Mouse (Mus musculus) limb, embryonic 15.5 days (tissue): ENCODE measurements around the gene Tubgcp3. TPM values are rescaled to one million over a fixed set of nuclear protein-coding genes. Genes with fewer than 3 reads are reported as not detected.

ENCODE experiments used
- ATAC-seq: fragments of 200-750 bp; cut with Nextera tagmentation; 2 replicates; pipeline ENCODE4 v1.8.0; 2017; ENCODE audit warnings: low read depth, moderate TSS enrichment; ENCODE audit not compliant: insufficient number of reproducible peaks, low FRiP score, low TSS enrichment
- H3K27ac ChIP-seq: fragments of 300-500 bp; sonication (generic); 2 replicates; pipeline ENCODE4 v1.5.1; 2015; ENCODE audit warnings: moderate library complexity, mild to moderate bottlenecking, inconsistent platforms
- H3K27me3 ChIP-seq: fragments of 300-500 bp; sonication (generic); 2 replicates; pipeline ENCODE4 v1.6.1; 2015; ENCODE audit warnings: inconsistent platforms
- H3K36me3 ChIP-seq: fragments of 300-500 bp; sonication (generic); 2 replicates; pipeline ENCODE4 v1.6.1; 2015; ENCODE audit warnings: inconsistent platforms
- H3K4me1 ChIP-seq: fragments of 300-500 bp; sonication (generic); 2 replicates; pipeline ENCODE4 v1.6.1; 2015; ENCODE audit warnings: inconsistent platforms
- H3K4me2 ChIP-seq: fragments of 300-500 bp; sonication (generic); 2 replicates; pipeline ENCODE4 v1.6.1; 2015; ENCODE audit warnings: mild to moderate bottlenecking, inconsistent platforms
- H3K4me3 ChIP-seq: fragments of 300-500 bp; sonication (generic); 2 replicates; pipeline ENCODE4 v1.5.1; 2015; ENCODE audit warnings: mild to moderate bottlenecking, inconsistent platforms
- H3K9ac ChIP-seq: fragments of 300-500 bp; sonication (generic); 2 replicates; pipeline ENCODE4 v1.6.1; 2015; ENCODE audit warnings: inconsistent platforms
- H3K9me3 ChIP-seq: fragments of 300-500 bp; sonication (generic); 2 replicates; pipeline ENCODE4 v1.6.1; 2016; ENCODE audit warnings: inconsistent platforms
- WGBS: fragments of 180-500 bp; shearing (Covaris S2); methylation state at CpG from one replicate; pipeline ENCODE4 v1.1.7; 2015; 5-methylcytosine and 5-hydroxymethylcytosine counted together
- polyA plus RNA-seq: library from polyadenylated mRNA; unstranded; fragments of >200 nt; fragmentation: Nextera tagmentation; extraction: Ambion mirVana; gene quantifications from 2 replicates; pipeline ENCODE4 v1.2.1, GENCODE M21; 2015

Gene Tubgcp3
- polyA plus RNA-seq: 32.6 and 34.2 TPM in 2 replicates

DNA sequence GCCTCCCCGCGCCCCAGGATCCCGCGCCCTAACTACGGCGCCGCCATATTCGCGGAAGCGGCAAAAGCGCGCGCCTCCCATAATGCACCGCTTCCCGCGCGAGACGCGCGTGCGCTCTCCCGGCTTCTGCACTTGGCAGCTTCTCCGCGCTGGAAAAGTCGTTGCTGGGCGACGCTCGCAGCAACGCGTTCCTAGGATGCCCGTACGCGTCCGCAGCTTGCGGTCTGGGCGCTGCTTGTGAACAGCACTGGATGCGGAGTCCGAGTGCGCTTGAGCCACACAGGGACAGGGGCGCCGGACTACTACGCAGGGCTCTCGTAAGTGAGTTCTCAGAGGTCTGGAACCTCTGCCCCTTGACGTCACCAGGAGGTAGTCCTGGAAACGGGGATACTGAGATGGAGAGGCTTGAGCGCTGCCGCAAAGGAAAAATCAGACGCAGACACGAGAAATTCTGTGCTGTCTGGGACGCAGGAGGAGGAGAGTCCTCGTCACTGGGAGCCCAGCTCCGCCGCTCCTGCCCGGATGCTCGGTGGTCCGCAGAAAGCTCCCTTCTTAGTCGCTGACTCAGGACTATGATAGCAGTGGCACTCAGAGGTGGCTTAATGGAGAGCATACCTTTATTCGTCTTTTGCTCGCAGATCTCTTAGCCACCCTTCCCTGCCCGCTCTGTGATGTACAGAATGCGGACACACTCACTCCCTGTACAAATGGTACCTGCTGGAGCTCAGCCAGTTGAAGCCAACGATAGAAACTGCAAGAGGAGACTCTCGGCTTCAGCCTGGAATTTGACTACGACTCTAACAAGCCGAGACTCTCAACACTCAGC is at the start of gene Tubgcp3:
Gene Tubgcp3 (minus strand): TSS at position 193 of the 826 bp plus-strand sequence.
- WGBS: under 1% methylated on average over 65 of the region's 65 CpGs
- ATAC-seq: peak; percentile 84
- no peaks in the 10 kb centered on the region for H3K9me3 ChIP-seq
- peak within 1 kb of the TSS; percentile 86 for H3K27ac ChIP-seq
- peaks cover 7% of the 10 kb centered on the region; the same call in 1 of the 2 replicates for H3K27me3 ChIP-seq
- H3K4me2 ChIP-seq: peak within 1 kb of the TSS; percentile 86
- peaks cover 14% of the 10 kb centered on the region for H3K4me1 ChIP-seq
- peak within 1 kb of the TSS; percentile 96 for H3K4me3 ChIP-seq
- H3K36me3 ChIP-seq: 0 out of 2 replicates have a peak, but pooled peaks cover 4% of the 10 kb centered on the region
- H3K9ac ChIP-seq: peak within 1 kb of the TSS; percentile 88

DNA sequence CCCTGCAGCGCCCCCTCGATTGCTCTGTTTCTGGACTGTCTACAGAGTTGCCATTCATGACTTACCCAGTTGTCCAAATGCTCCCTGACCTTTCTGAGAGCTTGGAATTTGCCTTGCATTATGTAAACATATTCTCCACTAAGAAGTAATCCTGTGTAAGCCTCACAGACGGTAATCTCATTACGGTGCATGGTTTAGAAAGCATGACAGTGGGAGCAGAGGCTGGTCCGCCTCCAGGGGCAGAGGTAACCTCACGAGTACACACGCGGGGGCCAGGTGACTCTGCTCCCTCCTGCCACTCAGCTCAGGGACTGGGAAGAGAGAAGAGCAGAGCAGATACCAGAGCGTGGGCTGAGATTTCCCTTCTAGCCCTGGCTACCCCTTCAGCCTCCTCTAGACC is 47.0 kb upstream of the Tubgcp3 start:
- no peaks in the 10 kb centered on the region for H3K27me3 ChIP-seq
- 66% methylated on average over 9 of the region's 9 CpGs for WGBS
- H3K4me2 ChIP-seq: no peak overlapping the region
- no peak overlapping the region for H3K4me3 ChIP-seq
- H3K36me3 ChIP-seq: no peaks in the 10 kb centered on the region
- no peak for ATAC-seq
- 0 out of 2 replicates have a peak, but pooled peaks cover 3% of the 10 kb centered on the region for H3K4me1 ChIP-seq
- no peaks in the 10 kb centered on the region for H3K9me3 ChIP-seq
- no peak overlapping the region for H3K27ac ChIP-seq
- no peak overlapping the region for H3K9ac ChIP-seq

DNA sequence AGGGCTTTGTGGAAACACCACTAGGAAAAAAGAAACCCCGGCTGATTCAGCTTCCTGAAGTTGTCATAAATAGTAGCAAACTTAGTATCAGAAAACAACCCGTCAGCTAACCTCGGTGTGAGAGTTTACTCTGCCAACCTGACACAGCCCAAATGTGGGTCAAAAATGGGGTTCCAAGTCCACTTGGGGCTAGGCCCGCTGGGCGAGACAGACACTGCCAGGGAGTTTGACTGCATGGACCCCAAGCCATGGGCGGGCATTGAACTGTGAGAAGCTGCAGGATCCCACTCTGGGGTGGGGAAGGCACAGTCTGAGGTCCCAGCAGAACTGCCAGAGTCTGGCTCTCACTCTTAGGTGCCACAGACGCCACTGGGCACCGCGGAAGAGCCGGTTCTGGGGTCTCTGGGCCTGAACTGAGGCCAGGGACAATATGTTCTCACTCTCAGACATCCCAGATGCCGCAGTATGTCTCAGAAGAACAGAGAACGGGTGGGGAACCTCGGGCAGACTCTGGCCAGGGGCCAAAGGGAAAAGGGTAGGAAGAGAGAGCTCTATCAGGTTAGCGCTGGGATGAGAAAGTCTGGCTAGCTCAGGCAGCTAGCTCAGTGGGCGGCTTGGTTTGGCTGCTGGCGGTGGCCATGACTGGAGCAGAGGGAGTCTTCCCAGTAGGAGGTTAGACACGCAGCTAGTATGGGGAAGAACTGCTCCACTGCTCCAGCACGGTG is 44.0 kb upstream of the Tubgcp3 start:
- Histone ChIP-seq H3K9me3 (no peaks in the 10 kb centered on the region), H3K4me3 (no peak overlapping the region), H3K4me2 (no peak overlapping the region), H3K4me1 (0 out of 2 replicates have a peak, but pooled peaks cover under 1% of the 10 kb centered on the region), H3K36me3 (no peaks in the 10 kb centered on the region), H3K9ac (no peak overlapping the region), H3K27ac (no peak overlapping the region), H3K27me3 (no peaks in the 10 kb centered on the region)
- WGBS: 80% methylated on average over 18 of the region's 18 CpGs
- ATAC-seq: no peak

DNA sequence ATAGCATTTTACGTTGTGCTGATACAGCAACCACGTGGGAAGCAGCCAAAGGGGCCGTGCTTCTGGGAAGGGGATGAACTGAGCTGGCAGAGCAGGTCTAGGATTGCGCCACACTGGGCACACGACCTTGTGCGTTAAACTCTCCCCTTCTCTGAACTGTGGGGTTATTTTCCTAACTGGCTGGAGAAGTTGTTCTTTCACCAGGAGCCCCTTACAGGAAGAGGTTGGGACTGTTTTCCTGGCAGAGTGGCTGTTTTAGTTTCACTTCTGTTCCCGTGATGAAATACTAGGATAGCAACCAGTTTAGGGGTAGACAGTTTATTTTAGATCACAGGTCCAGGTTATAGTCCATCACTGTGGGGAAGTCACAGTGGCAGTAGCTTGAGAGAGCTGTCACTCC is 39.6 kb upstream of the Tubgcp3 start:
- Histone ChIP-seq H3K9me3 (no peaks in the 10 kb centered on the region), H3K4me3 (no peak overlapping the region), H3K36me3 (no peaks in the 10 kb centered on the region), H3K27ac (no peak overlapping the region), H3K27me3 (peaks cover 5% of the 10 kb centered on the region; the same call in 1 of the 2 replicates), H3K4me2 (no peak overlapping the region), H3K4me1 (no peaks in the 10 kb centered on the region), H3K9ac (no peak overlapping the region)
- 69% methylated on average over 7 of the region's 7 CpGs for WGBS
- no peak for ATAC-seq

DNA sequence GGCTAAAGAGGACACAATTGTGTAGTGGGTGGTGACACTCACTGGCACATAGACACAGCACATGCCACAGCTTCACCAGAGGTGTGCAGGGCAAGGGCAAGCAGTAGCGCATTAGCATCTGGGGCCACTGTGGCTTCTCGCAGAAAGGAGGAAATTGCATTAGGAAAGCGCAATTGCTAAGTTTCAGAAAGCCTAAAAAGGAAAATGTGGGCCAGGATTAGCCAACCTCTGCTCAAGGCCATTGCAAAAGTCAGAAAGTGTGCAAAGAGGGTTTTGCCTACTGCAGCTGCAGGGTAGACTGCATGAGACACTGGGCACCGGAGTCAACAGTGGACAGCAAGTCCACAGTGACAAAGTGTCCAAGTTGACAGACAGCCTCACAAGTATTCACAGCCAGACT is 31.5 kb upstream of the Tubgcp3 start:
- H3K4me1 ChIP-seq: no peaks in the 10 kb centered on the region
- H3K27me3 ChIP-seq: no peaks in the 10 kb centered on the region
- H3K36me3 ChIP-seq: no peaks in the 10 kb centered on the region
- H3K9me3 ChIP-seq: no peaks in the 10 kb centered on the region
- H3K9ac ChIP-seq: no peak overlapping the region
- no peak overlapping the region for H3K27ac ChIP-seq
- H3K4me3 ChIP-seq: no peak overlapping the region
- no peak for ATAC-seq
- no peak overlapping the region for H3K4me2 ChIP-seq
- 87% methylated on average over 4 of the region's 4 CpGs for WGBS

DNA sequence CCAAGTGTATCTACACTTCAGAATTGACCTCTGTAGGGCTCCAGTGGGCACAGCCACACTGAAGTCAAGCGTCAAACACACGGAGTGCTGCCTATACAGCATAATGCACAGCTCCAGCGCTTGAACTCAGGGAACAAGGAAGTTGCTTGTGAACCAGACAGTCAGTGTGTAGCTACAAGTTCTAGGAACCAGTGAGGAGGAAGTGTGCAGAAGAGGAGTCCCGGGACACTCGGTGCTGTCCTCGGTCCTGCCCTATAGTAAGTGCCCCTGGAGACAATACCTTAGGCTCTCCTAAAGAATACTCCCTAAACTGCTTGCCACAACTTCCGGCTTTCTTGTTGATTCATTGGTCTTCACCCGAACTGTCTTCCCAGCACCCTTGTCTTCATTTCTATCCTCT is 30.2 kb upstream of the Tubgcp3 start:
- 45% methylated on average over 8 of the region's 8 CpGs for WGBS
- H3K9ac ChIP-seq: no peak overlapping the region
- no peak overlapping the region for H3K4me2 ChIP-seq
- no peaks in the 10 kb centered on the region for H3K9me3 ChIP-seq
- H3K27me3 ChIP-seq: no peaks in the 10 kb centered on the region
- no peak for ATAC-seq
- no peaks in the 10 kb centered on the region for H3K4me1 ChIP-seq
- no peaks in the 10 kb centered on the region for H3K36me3 ChIP-seq
- no peak overlapping the region for H3K27ac ChIP-seq
- H3K4me3 ChIP-seq: no peak overlapping the region

DNA sequence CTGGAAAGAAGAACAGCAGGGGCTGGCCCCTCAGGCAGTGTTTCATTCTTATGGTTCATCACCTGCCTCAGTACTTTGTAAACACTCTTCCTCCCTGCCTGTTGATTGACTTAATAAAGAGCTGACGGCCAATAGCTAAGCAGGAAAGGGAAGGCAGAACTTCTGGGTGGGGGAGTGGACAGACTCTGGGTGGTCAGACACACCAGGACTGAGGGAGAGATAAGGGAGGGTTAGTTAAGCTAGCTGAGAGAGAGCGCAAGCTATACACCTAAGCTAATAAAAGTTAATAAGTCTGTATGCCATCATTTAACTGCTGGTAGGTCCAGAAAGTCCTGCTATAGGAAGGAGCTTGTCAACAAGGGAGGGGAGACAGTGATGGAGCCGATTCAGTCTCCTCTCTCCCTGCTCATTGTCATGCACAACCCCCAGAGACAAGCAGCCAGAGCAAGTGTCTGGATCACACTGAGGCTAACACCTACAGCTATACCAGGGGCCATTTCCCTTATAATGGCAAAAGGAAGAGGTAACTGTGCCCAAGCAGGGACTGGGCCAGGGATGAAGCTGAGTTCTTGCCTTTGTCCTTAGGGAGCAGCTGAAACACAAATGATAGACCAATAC is 26.7 kb upstream of the Tubgcp3 start:
- WGBS: 24% methylated on average over 3 of the region's 3 CpGs

DNA sequence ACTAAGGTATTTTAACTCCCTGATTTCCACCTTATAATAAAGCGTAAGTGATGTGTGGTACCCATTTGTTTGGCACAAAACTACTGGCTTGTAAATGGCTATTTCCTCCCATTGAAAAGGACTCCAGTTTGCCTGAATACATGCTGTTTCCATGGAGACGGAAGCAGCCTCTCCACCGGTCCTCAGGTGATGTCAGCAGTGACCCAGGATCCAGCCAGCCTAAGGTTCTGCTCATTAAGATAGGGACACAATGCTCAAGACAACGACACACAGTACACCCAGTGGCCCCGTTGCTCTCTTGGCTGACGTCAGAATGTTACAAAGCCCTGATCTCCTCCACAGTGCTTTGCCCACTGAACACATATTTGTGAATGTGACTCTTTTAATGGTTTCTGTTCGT is 16.8 kb upstream of the Tubgcp3 start:
- Histone ChIP-seq H3K27ac (no peak overlapping the region), H3K9me3 (no peaks in the 10 kb centered on the region), H3K4me2 (no peak overlapping the region), H3K4me3 (no peak overlapping the region), H3K27me3 (no peaks in the 10 kb centered on the region), H3K9ac (no peak overlapping the region), H3K4me1 (no peaks in the 10 kb centered on the region), H3K36me3 (no peaks in the 10 kb centered on the region)
- no peak for ATAC-seq
- 53% methylated on average over 7 of the region's 7 CpGs for WGBS

More for the DNA sequence above, 26.7 kb upstream of the Tubgcp3 start:
- Histone ChIP-seq H3K4me3 (no peak overlapping the region), H3K4me1 (no peaks in the 10 kb centered on the region), H3K9ac (no peak overlapping the region), H3K9me3 (no peaks in the 10 kb centered on the region), H3K27me3 (no peaks in the 10 kb centered on the region), H3K36me3 (no peaks in the 10 kb centered on the region), H3K4me2 (no peak overlapping the region), H3K27ac (no peak overlapping the region)
- no peak for ATAC-seq

DNA sequence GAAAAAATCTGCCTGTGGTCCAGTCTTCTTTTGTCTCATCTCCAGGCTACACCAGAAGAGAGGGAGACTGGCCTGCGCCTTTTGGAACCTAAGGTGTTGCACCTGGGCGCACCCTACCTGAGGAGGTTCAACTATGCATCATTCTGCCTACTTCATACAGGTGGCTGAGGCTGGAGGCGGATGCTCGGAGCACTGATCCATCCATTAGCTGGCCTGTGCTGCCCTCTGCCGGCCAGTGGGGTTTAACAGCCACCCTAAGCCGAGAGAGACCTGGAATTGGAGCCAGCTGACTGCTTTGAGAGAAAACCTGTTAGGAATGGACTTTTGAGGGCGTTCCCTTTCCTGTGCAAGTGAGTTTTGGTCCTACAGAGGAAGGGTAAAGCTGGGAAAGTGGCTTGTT is 5.5 kb upstream of the Tubgcp3 start:
- Histone ChIP-seq H3K4me2 (no peak overlapping the region), H3K4me1 (peaks cover 3% of the 10 kb centered on the region), H3K36me3 (no peaks in the 10 kb centered on the region), H3K9ac (no peak overlapping the region), H3K27me3 (peaks cover 9% of the 10 kb centered on the region; the same call in 1 of the 2 replicates), H3K4me3 (no peak overlapping the region), H3K27ac (no peak overlapping the region), H3K9me3 (no peaks in the 10 kb centered on the region)
- WGBS: 3% methylated on average over 7 of the region's 7 CpGs
- no peak for ATAC-seq

DNA sequence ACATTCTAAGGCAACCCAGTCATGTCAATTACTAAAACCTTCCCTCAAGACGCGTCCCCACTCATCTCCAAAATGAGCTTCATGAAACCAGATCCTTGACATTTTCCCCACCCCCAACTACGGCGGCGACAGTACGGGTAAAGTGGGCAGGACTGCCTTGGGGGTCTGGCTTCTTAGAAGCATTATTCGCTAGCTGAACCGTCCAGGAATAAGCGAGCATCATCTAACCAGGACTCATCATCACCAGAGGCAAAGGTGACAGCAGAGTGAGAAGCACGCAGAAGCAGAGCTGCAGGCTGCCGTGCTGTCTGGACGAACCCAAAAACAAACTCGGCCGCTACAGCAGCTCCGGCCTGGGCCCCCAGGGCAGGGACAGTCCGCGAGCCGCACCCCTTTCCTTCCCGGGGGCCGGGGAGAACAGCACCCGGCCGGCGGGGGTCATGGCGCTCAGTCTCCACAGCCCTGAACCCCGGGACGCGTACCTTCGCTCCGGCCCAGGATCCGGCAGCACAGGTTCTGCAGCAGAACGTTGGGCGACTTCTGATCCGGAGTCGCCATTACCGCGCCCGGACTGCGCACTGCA is 484 bp downstream of the Tubgcp3 start:
- H3K36me3 ChIP-seq: 0 out of 2 replicates have a peak, but pooled peaks cover 4% of the 10 kb centered on the region
- peaks cover 14% of the 10 kb centered on the region for H3K4me1 ChIP-seq
- peak overlapping the region; percentile 86 for H3K4me2 ChIP-seq
- H3K9ac ChIP-seq: peak overlapping the region; percentile 88
- peak overlapping the region; percentile 86 for H3K27ac ChIP-seq
- no peaks in the 10 kb centered on the region for H3K9me3 ChIP-seq
- peak; percentile 73 for ATAC-seq
- H3K27me3 ChIP-seq: 0 out of 2 replicates have a peak, but pooled peaks cover 5% of the 10 kb centered on the region
- WGBS: under 1% methylated on average over 38 of the region's 38 CpGs
- H3K4me3 ChIP-seq: peak overlapping the region; percentile 96

DNA sequence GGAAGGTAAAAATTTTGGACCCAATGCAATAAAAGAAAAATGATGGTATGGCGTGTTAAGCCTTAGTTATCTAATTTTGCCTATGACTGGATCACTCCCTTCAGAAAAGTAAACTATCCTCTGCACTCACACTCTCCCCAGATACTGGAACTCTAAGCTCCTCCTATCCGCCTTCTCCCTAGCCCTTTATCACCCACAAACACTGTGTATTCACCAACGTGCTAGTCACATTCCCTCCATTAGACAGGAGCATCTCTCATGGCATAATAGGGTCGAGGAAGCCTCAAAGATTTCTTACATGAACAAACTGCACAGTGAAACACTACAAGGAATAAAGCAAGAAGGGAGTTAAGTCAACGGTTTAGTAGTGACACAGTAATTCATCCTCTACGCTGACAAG is 1.1 kb downstream of the Tubgcp3 start:
- H3K4me2 ChIP-seq: peak overlapping the region; percentile 86
- H3K4me3 ChIP-seq: peak overlapping the region; percentile 96
- H3K27me3 ChIP-seq: no peaks in the 10 kb centered on the region
- H3K9me3 ChIP-seq: no peaks in the 10 kb centered on the region
- H3K36me3 ChIP-seq: 0 out of 2 replicates have a peak, but pooled peaks cover 4% of the 10 kb centered on the region
- 33% methylated on average over 6 of the region's 6 CpGs for WGBS
- no peak for ATAC-seq
- H3K27ac ChIP-seq: no peak overlapping the region
- peaks cover 14% of the 10 kb centered on the region for H3K4me1 ChIP-seq
- no peak overlapping the region for H3K9ac ChIP-seq
